Mouse (Mus musculus) liver, embryonic 11.5 days (tissue): ENCODE measurements around the gene Ccdc85b. TPM values are rescaled to one million over a fixed set of nuclear protein-coding genes. Genes with fewer than 3 reads are reported as not detected.

Experiments
- ATAC-seq: fragments of 200-750 bp; cut with Nextera tagmentation; replicated peaks from 2 replicates; pipeline ENCODE4 v1.8.0; 2017; ENCODE audit warnings: moderate number of reproducible peaks, mild to moderate bottlenecking, moderate TSS enrichment, moderate library complexity; ENCODE audit not compliant: low FRiP score
- DNase-seq: peaks from one replicate; pipeline ENCODE4 v3.0.0-alpha.2; 2017; ENCODE audit warnings: low spot score
- H3K27ac ChIP-seq: fragments of 300-500 bp; sonication (generic); 2 replicates; pipeline ENCODE4 v1.5.1; 2014; ENCODE audit warnings: mild to moderate bottlenecking, low read depth, low read length, control low read depth
- H3K27me3 ChIP-seq: fragments of 300-500 bp; sonication (generic); replicated peaks from 2 replicates; pipeline ENCODE4 v1.6.1; 2014; ENCODE audit warnings: low read length, mixed read lengths; ENCODE audit not compliant: control insufficient read depth, insufficient read depth
- H3K36me3 ChIP-seq: fragments of 300-500 bp; sonication (generic); 2 replicates; pipeline ENCODE4 v1.6.1; 2014; ENCODE audit warnings: mild to moderate bottlenecking, low read length, moderate library complexity, mixed read lengths; ENCODE audit not compliant: control insufficient read depth, insufficient read depth
- H3K4me1 ChIP-seq: fragments of 300-500 bp; sonication (generic); replicated peaks from 2 replicates; pipeline ENCODE4 v1.6.1; 2014; ENCODE audit warnings: low read length, mixed read lengths; ENCODE audit not compliant: control insufficient read depth, insufficient read depth
- H3K4me2 ChIP-seq: fragments of 300-500 bp; sonication (generic); 2 replicates; pipeline ENCODE4 v1.6.1; 2014; ENCODE audit warnings: mild to moderate bottlenecking, control low read depth, moderate library complexity
- H3K4me3 ChIP-seq: fragments of 300-500 bp; sonication (generic); 2 replicates; pipeline ENCODE4 v1.5.1; 2014; ENCODE audit warnings: low read depth, low read length, control low read depth
- H3K9ac ChIP-seq: fragments of 300-500 bp; sonication (generic); 2 replicates; pipeline ENCODE4 v1.6.1; 2014; ENCODE audit warnings: low read depth, low read length, control low read depth
- H3K9me3 ChIP-seq: fragments of 300-500 bp; sonication (generic); 2 replicates; pipeline ENCODE4 v1.6.1; 2016; ENCODE audit warnings: low read length, inconsistent platforms, mixed read lengths; ENCODE audit not compliant: control insufficient read depth
- WGBS: fragments of 180-500 bp; shearing (Covaris S2); extraction: QIAGEN DNeasy Blood & Tissue Kit; methylation state at CpG from one replicate; pipeline ENCODE4 v1.1.7; 2014; 5-methylcytosine and 5-hydroxymethylcytosine counted together
- polyA plus RNA-seq: library from polyadenylated mRNA; unstranded; fragments of >200 nt; fragmentation: Nextera tagmentation; extraction: Ambion mirVana; gene quantifications from 2 replicates; pipeline ENCODE4 v1.2.1, GENCODE M21; 2014

Gene Ccdc85b
- polyA plus RNA-seq, 1 experiment from 2014 or later, result 6.3 TPM

DNA sequence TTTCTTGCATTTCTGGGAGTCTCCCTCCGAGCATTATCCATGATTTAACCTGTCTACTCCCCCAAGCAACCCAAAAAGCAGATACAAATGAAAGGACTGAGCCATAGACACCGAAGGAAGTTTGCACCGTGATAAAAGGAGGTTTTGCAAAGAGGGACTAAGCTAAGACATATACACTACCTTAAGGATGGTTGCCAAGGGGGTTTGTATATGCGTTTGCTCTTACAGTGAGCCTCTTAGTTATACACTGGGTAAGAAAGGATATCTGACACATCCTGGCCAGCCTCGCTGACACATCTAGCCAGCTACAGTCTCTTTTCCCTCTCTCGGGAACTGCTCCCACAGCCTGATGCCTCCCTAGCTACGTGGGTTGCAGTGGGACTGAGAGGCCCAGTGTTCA, 23.7 kb downstream of the Ccdc85b start:
- H3K27me3 ChIP-seq, result no peaks in the 10 kb centered on the region
- DNase-seq (no peak), ATAC-seq (no peak)
- H3K27ac ChIP-seq, result peak overlapping the region; percentile 68
- no peaks in the 10 kb centered on the region for H3K36me3 ChIP-seq
- H3K4me2 ChIP-seq, result peak overlapping the region; percentile 91
- H3K4me1 ChIP-seq, result peaks cover 13% of the 10 kb centered on the region
- no peaks in the 10 kb centered on the region for H3K9me3 ChIP-seq
- peak overlapping the region; percentile 73 for H3K9ac ChIP-seq
- WGBS, result 52% methylated on average over 7 of the region's 7 CpGs
- H3K4me3 ChIP-seq, result no peak overlapping the region

DNA sequence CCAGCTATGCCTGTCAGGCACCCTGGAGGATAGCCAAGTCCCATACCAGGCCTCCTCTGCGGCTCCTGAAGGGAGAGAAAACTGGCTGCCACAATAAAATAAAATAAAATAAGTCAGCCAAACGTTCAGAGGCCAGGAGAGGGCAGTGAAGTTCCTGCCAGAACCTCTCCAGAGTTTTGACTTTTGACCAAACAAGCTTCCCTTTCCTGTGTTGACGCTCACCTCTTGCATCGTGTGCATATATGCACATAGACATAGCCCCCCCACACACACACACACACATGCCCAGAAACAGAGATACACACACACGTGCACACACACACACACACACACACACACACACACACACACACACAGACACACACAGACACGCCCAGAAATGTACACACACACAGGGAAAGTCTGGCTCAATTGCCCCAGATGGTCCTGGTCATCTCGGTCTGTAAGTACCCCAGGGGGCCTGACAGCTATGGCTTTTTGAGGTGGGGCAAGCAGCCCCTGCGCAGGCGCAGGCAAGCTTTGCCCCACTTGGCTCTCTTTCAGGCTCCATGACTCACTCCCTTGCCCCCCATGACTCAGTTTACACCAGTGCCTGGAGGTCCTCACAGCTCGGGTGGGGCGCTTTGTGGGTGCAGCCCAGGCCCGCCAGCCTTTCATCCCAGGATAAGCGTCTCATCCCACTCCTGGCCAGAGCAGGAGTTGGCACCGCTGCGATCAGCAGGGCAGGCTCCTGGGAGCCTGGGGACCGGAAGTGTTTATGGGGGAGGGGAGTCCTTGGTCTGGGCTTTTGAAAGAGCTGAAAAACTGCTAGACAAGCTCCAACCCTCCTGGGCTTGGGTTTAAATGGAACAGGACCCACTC, 24.5 kb downstream of the Ccdc85b start:
- H3K4me3 ChIP-seq, result peak overlapping the region; percentile 50
- H3K9me3 ChIP-seq, result no peaks in the 10 kb centered on the region
- peak overlapping the region; percentile 73 for H3K9ac ChIP-seq
- DNase-seq (peak; percentile 68), ATAC-seq (peak; percentile 69)
- H3K36me3 ChIP-seq, result no peaks in the 10 kb centered on the region
- WGBS, result 5% methylated on average over 16 of the region's 16 CpGs
- peaks cover 13% of the 10 kb centered on the region for H3K4me1 ChIP-seq
- H3K27ac ChIP-seq, result peak overlapping the region; percentile 68
- no peaks in the 10 kb centered on the region for H3K27me3 ChIP-seq
- H3K4me2 ChIP-seq, result peak overlapping the region; percentile 91

DNA sequence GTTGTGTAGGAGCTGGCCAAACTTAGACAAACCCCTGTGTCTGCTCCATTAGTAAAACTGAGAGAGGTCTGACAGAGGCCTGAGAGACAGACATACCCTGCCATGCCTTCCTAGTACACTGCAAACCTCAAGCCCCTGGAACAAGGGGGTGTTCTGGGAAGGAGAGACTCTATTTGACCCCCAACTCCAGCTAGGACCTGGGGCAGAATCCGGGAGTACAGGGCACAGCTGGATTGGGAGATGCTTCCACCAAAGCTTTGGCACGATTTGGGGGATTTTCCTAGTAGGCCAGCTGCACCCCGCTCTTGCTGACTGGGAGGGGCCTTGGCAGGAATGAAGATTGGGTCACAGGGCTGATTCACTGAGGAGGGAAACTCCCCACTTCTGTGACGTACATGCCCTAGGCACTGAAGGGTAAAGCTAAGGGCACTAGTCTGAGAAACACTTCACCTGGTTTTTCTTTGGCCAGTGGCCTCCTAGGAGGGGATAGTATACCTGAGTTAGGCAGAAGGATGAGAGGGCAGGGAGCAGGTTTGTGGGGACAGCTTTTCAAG, 25.7 kb downstream of the Ccdc85b start:
- ATAC-seq (no peak), DNase-seq (no peak)
- H3K27ac ChIP-seq, result no peak overlapping the region
- no peak overlapping the region for H3K4me3 ChIP-seq
- no peaks in the 10 kb centered on the region for H3K9me3 ChIP-seq
- peaks cover under 1% of the 10 kb centered on the region; the same call in 1 of the 2 replicates for H3K36me3 ChIP-seq
- 78% methylated on average over 4 of the region's 4 CpGs for WGBS
- no peak overlapping the region for H3K4me2 ChIP-seq
- H3K9ac ChIP-seq, result no peak overlapping the region
- H3K4me1 ChIP-seq, result peaks cover 13% of the 10 kb centered on the region
- no peaks in the 10 kb centered on the region for H3K27me3 ChIP-seq

DNA sequence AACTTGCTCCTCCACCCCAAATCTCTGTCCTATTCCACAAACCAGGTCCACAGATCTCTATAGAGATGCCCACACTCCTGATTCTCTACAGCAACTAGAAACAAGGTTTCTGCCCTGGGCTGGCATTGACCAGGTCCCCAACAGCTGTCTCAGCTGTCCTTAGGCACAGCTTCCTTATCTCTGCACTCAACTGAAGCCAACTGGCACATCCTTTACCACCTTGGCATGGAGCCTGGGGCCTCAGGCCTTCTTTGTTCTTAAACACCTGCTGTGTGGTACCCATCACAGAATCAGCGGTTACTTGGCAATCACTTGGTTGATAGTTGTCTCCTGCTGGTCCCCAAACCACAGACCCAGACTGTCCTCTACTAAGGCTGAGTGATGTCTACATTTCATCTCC, 27.3 kb downstream of the Ccdc85b start:
- H3K36me3 ChIP-seq, result peaks cover 10% of the 10 kb centered on the region; the same call in 1 of the 2 replicates
- no peaks in the 10 kb centered on the region for H3K27me3 ChIP-seq
- ATAC-seq (no peak), DNase-seq (no peak)
- H3K9me3 ChIP-seq, result no peaks in the 10 kb centered on the region
- H3K4me3 ChIP-seq, result no peak overlapping the region
- H3K4me2 ChIP-seq, result no peak overlapping the region
- WGBS, result 91% methylated on average over 1 of the region's 1 CpGs
- peaks cover 24% of the 10 kb centered on the region for H3K4me1 ChIP-seq
- no peak overlapping the region for H3K9ac ChIP-seq
- no peak overlapping the region for H3K27ac ChIP-seq

DNA sequence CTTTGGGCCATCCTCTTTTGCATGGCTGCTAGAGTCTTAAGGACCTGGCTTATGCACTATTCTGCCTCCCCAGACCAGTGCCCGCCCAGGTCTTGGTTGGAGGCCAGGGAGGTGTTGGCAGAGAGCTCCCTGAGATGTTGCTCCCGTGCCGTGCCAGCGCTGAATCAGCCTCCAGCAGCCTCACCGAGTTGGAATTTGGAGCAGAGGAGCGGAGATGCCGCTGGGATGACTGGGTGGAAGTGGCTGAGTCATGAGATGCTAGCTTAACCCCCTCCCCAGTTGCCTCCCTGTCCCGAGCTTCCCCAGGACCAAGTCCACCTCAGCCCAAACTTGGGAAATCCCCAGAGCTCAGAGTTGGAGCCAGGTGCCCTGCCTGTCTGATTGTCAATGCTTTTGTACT, 27.9 kb downstream of the Ccdc85b start:
- Histone ChIP-seq H3K4me2 (no peak overlapping the region), H3K4me1 (peaks cover 24% of the 10 kb centered on the region), H3K36me3 (peaks cover 10% of the 10 kb centered on the region; the same call in 1 of the 2 replicates), H3K27me3 (no peaks in the 10 kb centered on the region), H3K4me3 (no peak overlapping the region), H3K9ac (no peak overlapping the region), H3K9me3 (no peaks in the 10 kb centered on the region), H3K27ac (no peak overlapping the region)
- 67% methylated on average over 8 of the region's 8 CpGs for whole genome bisulfite sequencing
- no peak for ATAC-seq
- no peak for DNase-seq

DNA sequence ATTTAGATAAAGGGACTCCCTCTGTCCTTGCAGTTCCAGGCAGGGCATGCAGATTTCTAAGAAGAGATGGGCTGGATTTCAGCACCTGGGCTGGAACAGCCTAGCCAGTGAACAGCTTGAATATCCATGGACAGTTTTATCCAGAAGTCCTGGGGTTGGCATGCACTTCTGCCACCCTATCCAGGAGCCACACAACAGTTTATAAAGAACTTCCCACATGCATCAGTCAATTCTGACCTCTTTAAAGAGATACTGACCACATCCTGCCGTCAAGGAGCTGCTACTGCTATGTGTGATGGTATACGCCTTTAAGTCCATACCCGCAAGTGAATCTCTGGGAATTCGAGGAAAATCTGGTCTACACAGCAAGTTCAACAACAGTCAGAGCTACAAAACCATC, 28.5 kb downstream of the Ccdc85b start:
- 71% methylated on average over 4 of the region's 4 CpGs for WGBS
- no peak for DNase-seq
- Histone ChIP-seq H3K27me3 (no peaks in the 10 kb centered on the region), H3K36me3 (peaks cover 10% of the 10 kb centered on the region; the same call in 1 of the 2 replicates), H3K4me3 (no peak overlapping the region), H3K9ac (no peak overlapping the region), H3K9me3 (no peaks in the 10 kb centered on the region), H3K4me2 (no peak overlapping the region), H3K4me1 (peaks cover 24% of the 10 kb centered on the region), H3K27ac (no peak overlapping the region)
- ATAC-seq, result no peak

DNA sequence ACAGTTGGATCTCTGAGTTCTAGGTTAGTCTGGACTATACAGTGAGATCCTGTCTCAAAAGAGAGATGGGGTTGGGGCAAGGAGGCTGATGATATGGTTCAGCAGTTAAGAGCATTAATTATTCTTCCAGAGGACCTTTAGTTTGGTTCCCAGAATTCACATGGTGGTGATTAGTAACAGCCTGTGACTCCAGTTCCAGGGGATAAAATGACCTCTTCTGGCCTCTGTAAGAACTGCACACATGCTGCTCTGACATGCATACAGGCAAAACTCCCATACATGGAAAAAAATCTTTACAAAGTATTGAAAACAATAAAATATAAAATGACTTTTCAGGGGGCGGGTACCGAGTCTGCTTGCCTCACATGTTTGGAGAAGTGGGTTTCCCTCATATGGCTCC, 29.6 kb downstream of the Ccdc85b start:
- Histone ChIP-seq H3K4me3 (no peak overlapping the region), H3K36me3 (peaks cover 10% of the 10 kb centered on the region; the same call in 1 of the 2 replicates), H3K4me1 (peaks cover 23% of the 10 kb centered on the region), H3K9ac (no peak overlapping the region), H3K27me3 (no peaks in the 10 kb centered on the region), H3K9me3 (no peaks in the 10 kb centered on the region), H3K4me2 (no peak overlapping the region), H3K27ac (no peak overlapping the region)
- ATAC-seq, result no peak
- 83% methylated on average over 2 of the region's 2 CpGs for WGBS
- no peak for DNase-seq

DNA sequence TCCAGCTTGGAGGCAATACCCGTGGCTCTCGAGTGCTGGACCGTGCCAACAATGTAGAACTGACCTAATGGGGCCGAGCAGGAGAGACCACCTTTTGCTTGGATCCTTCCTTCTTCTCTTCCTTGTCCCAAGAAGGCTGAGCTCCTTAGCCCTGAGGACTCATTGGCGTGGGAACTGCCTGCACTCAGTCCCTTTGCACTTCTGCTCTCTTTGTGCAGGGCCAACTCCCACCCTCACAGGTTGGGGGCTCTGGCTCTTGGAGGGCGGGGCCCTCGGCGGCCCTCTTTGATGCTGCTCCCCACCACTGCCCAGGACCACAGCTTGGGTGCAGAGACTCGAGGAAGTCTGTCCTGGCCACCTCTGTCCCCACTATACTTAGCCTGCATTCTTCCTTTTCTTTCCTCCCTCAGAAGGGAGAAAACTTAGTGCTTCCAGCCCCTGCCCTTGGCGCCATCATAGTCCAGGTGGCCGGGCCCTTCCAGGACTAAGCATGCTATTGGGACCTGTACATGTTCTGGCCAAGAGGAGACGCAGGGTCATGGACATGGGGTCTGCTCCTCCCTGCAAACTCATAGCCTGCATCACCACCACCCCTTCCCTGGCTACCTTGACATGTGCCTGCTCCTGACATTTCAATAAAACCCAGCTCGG, 30.9 kb downstream of the Ccdc85b start:
- Histone ChIP-seq H3K4me3 (peak overlapping the region; percentile 88), H3K4me2 (peak overlapping the region; percentile 86; the same call in 1 of the 2 replicates)
- no peak for ATAC-seq

More for the DNA sequence above, 30.9 kb downstream of the Ccdc85b start:
- H3K27me3 ChIP-seq, result no peaks in the 10 kb centered on the region
- peaks cover 21% of the 10 kb centered on the region for H3K4me1 ChIP-seq
- DNase-seq, result no peak
- WGBS, result 87% methylated on average over 13 of the region's 13 CpGs
- H3K36me3 ChIP-seq, result peaks cover 15% of the 10 kb centered on the region; the same call in 1 of the 2 replicates
- no peaks in the 10 kb centered on the region for H3K9me3 ChIP-seq
- H3K9ac ChIP-seq, result peak overlapping the region; percentile 13; the same call in 1 of the 2 replicates
- H3K27ac ChIP-seq, result no peak overlapping the region
